Mouse (Mus musculus): Measurements from ENCODE around the gene Ercc6l.
"Not testable (repeated sequence)": the region's sequence is repeated elsewhere in the genome, so short reads cannot be mapped to it uniquely, and the experiment has no call there.

The Ercc6l gene

GRCm38 (mm10) chrX:102109349-102109748, 47.5 kb downstream of the Ercc6l start:
- DNase-seq (ENCODE audit: low spot score in 2 of 2): not testable (repeated sequence)

GRCm38 (mm10) chrX:102103830-102104229, 53.1 kb downstream of the Ercc6l start:
- not testable (repeated sequence) for DNase-seq (ENCODE audit: low spot score in 2 of 2)

- no peak for DNase-seq (ENCODE audit: low spot score in 2 of 2)
Observed at GRCm38 (mm10) chrX:102101886-102102285, 55.0 kb downstream of the Ercc6l start.

- DNase-seq (ENCODE audit: low spot score in 2 of 2): no peak
Observed at GRCm38 (mm10) chrX:102094381-102094904, 62.4 kb downstream of the Ercc6l start.

Measured in natural killer cell, adult 2 months (primary cell).